Mouse (Mus musculus) small intestine, adult 2 months (tissue): ENCODE data around the gene Negr1.

ENCODE experiments used
- CTCF ChIP-seq: fragments of 200-500 bp; IDR thresholded peaks from 2 replicates; pipeline ENCODE4 v1.5.1; 2012; ENCODE audit warnings: low read depth, mild to moderate bottlenecking, control low read depth, inconsistent platforms, low read length, moderate library complexity, mixed read lengths; ENCODE audit not compliant: insufficient replicate concordance, insufficient read length; ENCODE audit errors: extremely low read depth
- POLR2A ChIP-seq: fragments of 200-500 bp; IDR thresholded peaks from 2 replicates; pipeline ENCODE4 v1.6.1; 2012; ENCODE audit warnings: low read depth, mild to moderate bottlenecking, control low read depth, inconsistent platforms, low read length, moderate library complexity

- no peak for TF ChIP-seq CTCF
- TF ChIP-seq POLR2A, result no peak
Observed at GRCm38 (mm10) chr3:157108156-157108555, 546.6 kb downstream of the Negr1 start.
